Comparison of ENCODE assay signal across 12 mouse cellular contexts in genomic region chr4:96969199-96969598, GRCm38 (mm10).
A peak's percentile ranks its signal among the peaks of the same experiment; 100 is the strongest.
DNase-seq lines count a peak whose midpoint lies in the region; ATAC-seq and TF ChIP-seq lines count a peak whose summit lies in the region.
"Had no signal": no experiment of that assay in that cellular context is flagged by ENCODE, and none has a peak within 500 bp of the region (broad histone marks: within the 10 kb centered on the region; RNA-seq: fewer than 3 reads in every experiment).

No protein-coding gene starts in this region.

- ATAC-seq in embryonic facial prominence, embryonic 11.5 days (replicated peaks; ENCODE audit: insufficient number of reproducible peaks, low FRiP score, low TSS enrichment, low read depth) = no peak
- no peak; the same call in 1 of the 2 replicates for ATAC-seq in midbrain, embryonic 15.5 days (replicated peaks)
- no peak for ATAC-seq in midbrain, embryonic 11.5 days (ENCODE audit: low FRiP score)
- ATAC-seq in hindbrain, postnatal 0 days = 0 out of 2 replicates have a peak, but pooled peaks have one; percentile 43
- ATAC-seq in neural tube, embryonic 15.5 days (ENCODE audit: low FRiP score) = peak; percentile 77; the same call in 1 of the 2 replicates

- H3K27ac ChIP-seq in embryonic facial prominence, embryonic 11.5 days (replicated peaks; ENCODE audit: low read depth, low read length) = no peak overlapping the region
- H3K27ac ChIP-seq in embryonic facial prominence, embryonic 10.5 days (replicated peaks) = no peak overlapping the region
- H3K27ac ChIP-seq in midbrain, embryonic 15.5 days = 0 out of 2 replicates have a peak overlapping the region, but pooled peaks have one; percentile 29
- H3K27ac ChIP-seq in midbrain, embryonic 11.5 days (ENCODE audit: low read depth, low read length) = no peak overlapping the region
- H3K27ac ChIP-seq in hindbrain, postnatal 0 days = no peak overlapping the region
- no peak overlapping the region for H3K27ac ChIP-seq in neural tube, embryonic 15.5 days (replicated peaks)
- H3K27ac ChIP-seq: embryonic facial prominence, embryonic 13.5 days had no signal

- TF ChIP-seq CTCF in hindbrain, postnatal 0 days (IDR thresholded peaks at IDR 0.05; ENCODE audit: low read depth) = no peak

- no peaks in the 10 kb centered on the region for H3K4me1 ChIP-seq in embryonic facial prominence, embryonic 11.5 days (ENCODE audit: control insufficient read depth, insufficient read depth, low read length)
- no peaks in the 10 kb centered on the region for H3K4me1 ChIP-seq in embryonic facial prominence, embryonic 10.5 days
- no peaks in the 10 kb centered on the region; the same call in 1 of the 2 replicates for H3K4me1 ChIP-seq in midbrain, embryonic 15.5 days
- H3K4me1 ChIP-seq in midbrain, embryonic 11.5 days (ENCODE audit: control insufficient read depth, insufficient read depth, low read length) = no peaks in the 10 kb centered on the region
- H3K4me1 ChIP-seq in hindbrain, postnatal 0 days (ENCODE audit: insufficient read depth, low read length) = no peaks in the 10 kb centered on the region
- H3K4me1 ChIP-seq in neural tube, embryonic 15.5 days = no peaks in the 10 kb centered on the region
- H3K4me1 ChIP-seq: embryonic facial prominence, embryonic 13.5 days had no signal

- H3K4me2 ChIP-seq in embryonic facial prominence, embryonic 11.5 days (ENCODE audit: low read depth, low read length) = no peak overlapping the region
- no peak overlapping the region for H3K4me2 ChIP-seq in midbrain, embryonic 15.5 days
- H3K4me2 ChIP-seq in midbrain, embryonic 11.5 days = no peak overlapping the region
- no peak overlapping the region for H3K4me2 ChIP-seq in hindbrain, postnatal 0 days (ENCODE audit: low read depth, low read length)
- no peak overlapping the region for H3K4me2 ChIP-seq in neural tube, embryonic 15.5 days
- H3K4me2 ChIP-seq: embryonic facial prominence, embryonic 13.5 days had no signal

- H3K36me3 ChIP-seq in embryonic facial prominence, embryonic 11.5 days (replicated peaks; ENCODE audit: control insufficient read depth, insufficient read depth, low read depth, low read length) = no peaks in the 10 kb centered on the region
- no peaks in the 10 kb centered on the region for H3K36me3 ChIP-seq in embryonic facial prominence, embryonic 10.5 days (replicated peaks)
- no peaks in the 10 kb centered on the region for H3K36me3 ChIP-seq in midbrain, embryonic 15.5 days (replicated peaks)
- H3K36me3 ChIP-seq in midbrain, embryonic 11.5 days (ENCODE audit: control insufficient read depth, insufficient read depth, low read length) = no peaks in the 10 kb centered on the region
- no peaks in the 10 kb centered on the region for H3K36me3 ChIP-seq in hindbrain, postnatal 0 days (ENCODE audit: insufficient read depth, low read length)
- no peaks in the 10 kb centered on the region for H3K36me3 ChIP-seq in neural tube, embryonic 15.5 days
- H3K36me3 ChIP-seq: embryonic facial prominence, embryonic 13.5 days had no signal

- no peaks in the 10 kb centered on the region for H3K27me3 ChIP-seq in embryonic facial prominence, embryonic 11.5 days (ENCODE audit: control insufficient read depth, insufficient read depth, low read length)
- H3K27me3 ChIP-seq in embryonic facial prominence, embryonic 10.5 days (replicated peaks; ENCODE audit: low read depth, poor library complexity, severe bottlenecking) = no peaks in the 10 kb centered on the region
- no peaks in the 10 kb centered on the region for H3K27me3 ChIP-seq in midbrain, embryonic 15.5 days (replicated peaks)
- H3K27me3 ChIP-seq in midbrain, embryonic 11.5 days (ENCODE audit: control insufficient read depth, insufficient read depth, low read length) = no peaks in the 10 kb centered on the region
- H3K27me3 ChIP-seq in hindbrain, postnatal 0 days (ENCODE audit: insufficient read depth, low read length) = no peaks in the 10 kb centered on the region
- no peaks in the 10 kb centered on the region for H3K27me3 ChIP-seq in neural tube, embryonic 15.5 days (replicated peaks)
- H3K27me3 ChIP-seq: embryonic facial prominence, embryonic 13.5 days had no signal

- DNase-seq in embryonic facial prominence, embryonic 11.5 days (ENCODE audit: low spot score) = peak; percentile 35
- no peak for DNase-seq in embryonic facial prominence, embryonic 10.5 days (ENCODE audit: low spot score)
- DNase-seq in midbrain, embryonic 11.5 days (ENCODE audit: low spot score, missing footprints) = no peak
- DNase-seq in hindbrain, postnatal 0 days (ENCODE audit: low spot score) = peak; percentile 12
- DNase-seq in yolk sac, embryonic 10.5 days (ENCODE audit: low spot score) = no peak
- DNase-seq in liver = no peak
- DNase-seq: gastrocnemius, postnatal 14 days; heart, postnatal 10 days; kidney, adult 9 months had no signal

- WGBS in embryonic facial prominence, embryonic 11.5 days = 47% methylated on average over 5 of the region's 5 CpGs
- WGBS in embryonic facial prominence, embryonic 10.5 days = 65% methylated on average over 5 of the region's 5 CpGs
- WGBS in midbrain, embryonic 15.5 days = 60% methylated on average over 5 of the region's 5 CpGs
- WGBS in midbrain, embryonic 11.5 days = 87% methylated on average over 5 of the region's 5 CpGs
- 48% methylated on average over 5 of the region's 5 CpGs for WGBS in hindbrain, postnatal 0 days
- WGBS in neural tube, embryonic 15.5 days = 30% methylated on average over 5 of the region's 5 CpGs

- no peak overlapping the region for H3K9ac ChIP-seq in embryonic facial prominence, embryonic 11.5 days (replicated peaks; ENCODE audit: low read length)
- H3K9ac ChIP-seq in midbrain, embryonic 15.5 days = no peak overlapping the region
- H3K9ac ChIP-seq in midbrain, embryonic 11.5 days (ENCODE audit: low read length) = no peak overlapping the region
- no peak overlapping the region for H3K9ac ChIP-seq in hindbrain, postnatal 0 days (replicated peaks; ENCODE audit: low read length)
- H3K9ac ChIP-seq in neural tube, embryonic 15.5 days (replicated peaks) = no peak overlapping the region
- H3K9ac ChIP-seq: embryonic facial prominence, embryonic 13.5 days had no signal

- H3K4me3 ChIP-seq in embryonic facial prominence, embryonic 11.5 days (ENCODE audit: low read depth, low read length) = no peak overlapping the region
- H3K4me3 ChIP-seq in embryonic facial prominence, embryonic 10.5 days = no peak overlapping the region
- no peak overlapping the region for H3K4me3 ChIP-seq in midbrain, embryonic 15.5 days
- no peak overlapping the region for H3K4me3 ChIP-seq in midbrain, embryonic 11.5 days (ENCODE audit: low read depth, low read length)
- no peak overlapping the region for H3K4me3 ChIP-seq in hindbrain, postnatal 0 days (ENCODE audit: low read length)
- H3K4me3 ChIP-seq in neural tube, embryonic 15.5 days (replicated peaks) = no peak overlapping the region
- H3K4me3 ChIP-seq: embryonic facial prominence, embryonic 13.5 days had no signal

- no peaks in the 10 kb centered on the region for H3K9me3 ChIP-seq in embryonic facial prominence, embryonic 11.5 days (replicated peaks; ENCODE audit: control insufficient read depth, low read length)
- H3K9me3 ChIP-seq in embryonic facial prominence, embryonic 10.5 days = no peaks in the 10 kb centered on the region
- H3K9me3 ChIP-seq in midbrain, embryonic 15.5 days = no peaks in the 10 kb centered on the region
- H3K9me3 ChIP-seq in midbrain, embryonic 11.5 days (ENCODE audit: control insufficient read depth, low read length) = no peaks in the 10 kb centered on the region
- no peaks in the 10 kb centered on the region for H3K9me3 ChIP-seq in hindbrain, postnatal 0 days (ENCODE audit: low read length)
- no peaks in the 10 kb centered on the region for H3K9me3 ChIP-seq in neural tube, embryonic 15.5 days (replicated peaks)
- H3K9me3 ChIP-seq: embryonic facial prominence, embryonic 13.5 days had no signal

Comparison
In these comparisons a context has a peak if more than half of its experiments do, and no peak if none do; other contexts are left out.
1. DNase-seq: peak in embryonic facial prominence, embryonic 11.5 days (single experiment) and hindbrain, postnatal 0 days (single experiment); none in embryonic facial prominence, embryonic 10.5 days (single experiment), midbrain, embryonic 11.5 days (single experiment), yolk sac, embryonic 10.5 days (single experiment) and liver (single experiment).
2. ATAC-seq: peak in hindbrain, postnatal 0 days (single experiment) and neural tube, embryonic 15.5 days (single experiment); none in embryonic facial prominence, embryonic 11.5 days (single experiment), midbrain, embryonic 15.5 days (single experiment) and midbrain, embryonic 11.5 days (single experiment).